In genomic region chr5:30423572-30424244, GRCm38 (mm10) we compare ENCODE assay signal across 8 mouse cellular contexts. TPM values are rescaled to one million over a fixed set of nuclear protein-coding genes. Genes with fewer than 3 reads are reported as not detected.
A peak's percentile ranks its signal among the peaks of the same experiment; 100 is the strongest.
DNase-seq lines count a peak whose midpoint lies in the region; ATAC-seq and TF ChIP-seq lines count a peak whose summit lies in the region.
"Had no signal": no experiment of that assay in that cellular context is flagged by ENCODE, and none has a peak within 500 bp of the region (broad histone marks: within the 10 kb centered on the region; RNA-seq: fewer than 3 reads in every experiment).

No protein-coding gene starts in this region.

- H3K79me2 ChIP-seq in CH12.LX (replicated peaks; ENCODE audit: control insufficient read depth, extremely low read depth, insufficient read depth, poor library complexity, severe bottlenecking): no peaks in the 10 kb centered on the region

- no peak overlapping the region for H3K27ac ChIP-seq in CH12.LX (ENCODE audit: insufficient read depth, low read depth)
- no peak overlapping the region for H3K27ac ChIP-seq in forebrain, embryonic 16.5 days (ENCODE audit: low read length)
- H3K27ac ChIP-seq in intestine, embryonic 16.5 days (ENCODE audit: low read length): no peak overlapping the region

- ATAC-seq in forebrain, embryonic 16.5 days: 0 out of 2 replicates have a peak, but pooled peaks have one; percentile 33
- ATAC-seq in intestine, embryonic 16.5 days: peak; percentile 66

- H3K36me3 ChIP-seq in CH12.LX (replicated peaks in 1 of 2; ENCODE audit: control insufficient read depth in 1 of 2, insufficient read depth in 1 of 2, low read length in 1 of 2): no peaks in the 10 kb centered on the region
- no peaks in the 10 kb centered on the region for H3K36me3 ChIP-seq in forebrain, embryonic 16.5 days (ENCODE audit: control insufficient read depth, insufficient read depth)
- H3K36me3 ChIP-seq in intestine, embryonic 16.5 days (ENCODE audit: control insufficient read depth, insufficient read depth, low read length): no peaks in the 10 kb centered on the region

- H3K9me3 ChIP-seq in CH12.LX (replicated peaks; ENCODE audit: low read length): no peaks in the 10 kb centered on the region
- no peaks in the 10 kb centered on the region for H3K9me3 ChIP-seq in forebrain, embryonic 16.5 days (ENCODE audit: control insufficient read depth, low read length)
- no peaks in the 10 kb centered on the region for H3K9me3 ChIP-seq in intestine, embryonic 16.5 days (ENCODE audit: control insufficient read depth, low read length)

- WGBS in forebrain, embryonic 16.5 days: 36% methylated on average over 8 of the region's 8 CpGs
- WGBS in intestine, embryonic 16.5 days: 22% methylated on average over 8 of the region's 8 CpGs
- 18% methylated on average over 8 of the region's 8 CpGs for WGBS in lung, adult 2 months

- peaks cover 75% of the 10 kb centered on the region for H3K27me3 ChIP-seq in CH12.LX (replicated peaks)
- H3K27me3 ChIP-seq in forebrain, embryonic 16.5 days (replicated peaks; ENCODE audit: control insufficient read depth, insufficient read depth, low read length): no peaks in the 10 kb centered on the region
- H3K27me3 ChIP-seq in intestine, embryonic 16.5 days (replicated peaks; ENCODE audit: control insufficient read depth, insufficient read depth, low read length): no peaks in the 10 kb centered on the region

- no peak overlapping the region for H3K9ac ChIP-seq in CH12.LX (ENCODE audit: insufficient read depth, low read depth)
- no peak overlapping the region for H3K9ac ChIP-seq in forebrain, embryonic 16.5 days (replicated peaks; ENCODE audit: low read depth, low read length)
- H3K9ac ChIP-seq in intestine, embryonic 16.5 days (ENCODE audit: low read depth, low read length): no peak overlapping the region

- H3K4me2 ChIP-seq in CH12.LX (ENCODE audit: insufficient read depth, low read depth, poor library complexity, severe bottlenecking): no peak overlapping the region
- H3K4me2 ChIP-seq in forebrain, embryonic 16.5 days (ENCODE audit: low read length): no peak overlapping the region
- H3K4me2 ChIP-seq in intestine, embryonic 16.5 days (ENCODE audit: low read depth, low read length): no peak overlapping the region

- no peaks in the 10 kb centered on the region for H3K4me1 ChIP-seq in CH12.LX (ENCODE audit: control insufficient read depth in 1 of 2, insufficient read depth in 2 of 2)
- no peaks in the 10 kb centered on the region for H3K4me1 ChIP-seq in forebrain, embryonic 16.5 days (replicated peaks; ENCODE audit: control insufficient read depth, insufficient read depth, low read length)
- peaks cover 5% of the 10 kb centered on the region; the same call in 1 of the 2 replicates for H3K4me1 ChIP-seq in intestine, embryonic 16.5 days (ENCODE audit: control insufficient read depth, insufficient read depth, low read length)
- H3K4me1 ChIP-seq in lung, adult 2 months (ENCODE audit: control insufficient read depth, insufficient read depth, low read length): no peaks in the 10 kb centered on the region

- peak; percentile 82 for TF ChIP-seq RAD21 in CH12.LX (IDR thresholded peaks at IDR 0.05; ENCODE audit: low read depth, low read length)

- in situ Hi-C loops in CH12.LX (cut with MboI; ENCODE audit: low pct_ligation_motif_present, low pct_unique_long_range_greater_than_20kb, low sequenced_read_pairs): loop anchor here (5.0 to 10.0 kb wide), 2 partner anchors 49 to 221 kb away; partner anchors contain the start of gene Slc35f6

- peak; percentile 75 for DNase-seq in 3T3-L1 (ENCODE audit: low read depth, low spot score)
- DNase-seq in CH12.LX (ENCODE audit: extremely low read depth): peak; percentile 57
- peak; percentile 11 for DNase-seq in c-Kit-positive CD71-positive TER-119-positive erythroid progenitor cells, embryonic 14.5 days (ENCODE audit: low spot score)
- peak; percentile 20 for DNase-seq in lung, adult 2 months
- peak; percentile 48 for DNase-seq in right cerebral cortex, postnatal 14 days

- H3K4me3 ChIP-seq in CH12.LX (replicated peaks in 1 of 3; ENCODE audit: low read depth in 2 of 3, low read length in 2 of 3, poor library complexity in 1 of 3): no peak overlapping the region
- no peak overlapping the region for H3K4me3 ChIP-seq in forebrain, embryonic 16.5 days (replicated peaks; ENCODE audit: low read length)
- H3K4me3 ChIP-seq in intestine, embryonic 16.5 days (ENCODE audit: low read length): no peak overlapping the region
- H3K4me3 ChIP-seq in lung, adult 2 months (replicated peaks; ENCODE audit: extremely low read depth, low read depth, low read length): no peak overlapping the region

- dilution Hi-C loops in CH12.LX (cut with MboI; ENCODE audit: extremely low pct_ligation_motif_present, extremely low pct_unique_long_range_greater_than_20kb, low sequenced_read_pairs): no loop called here

- TF ChIP-seq EP300 in CH12.LX (IDR thresholded peaks at IDR 0.05; ENCODE audit: low read length): no peak

- peak; percentile 70 to 94 for TF ChIP-seq CTCF in CH12.LX (conservative IDR thresholded peaks at IDR 0.05 in 1 of 2, IDR thresholded peaks at IDR 0.05 in 1 of 2; ENCODE audit: low read depth in 2 of 2, low read length in 2 of 2)
- TF ChIP-seq CTCF in lung, adult 2 months (IDR thresholded peaks at IDR 0.05; ENCODE audit: insufficient read depth, low read length): peak; percentile 74

- no peak for TF ChIP-seq POLR2A in CH12.LX (IDR thresholded peaks at IDR 0.05; ENCODE audit: low read depth, low read length)
- TF ChIP-seq POLR2A in lung, adult 2 months (IDR thresholded peaks at IDR 0.05; ENCODE audit: borderline replicate concordance, extremely low read depth, low read depth, low read length): no peak

TF ChIP-seq in CH12.LX, 34 proteins besides CTCF, POLR2A, EP300 and RAD21:
- no peak for TF ChIP-seq SIN3A (IDR thresholded peaks at IDR 0.05; ENCODE audit: low read length)
- TF ChIP-seq SMC3 (IDR thresholded peaks at IDR 0.05; ENCODE audit: low read depth, low read length): peak; percentile 92
- no peak for TF ChIP-seq CHD1 (IDR thresholded peaks at IDR 0.05; ENCODE audit: low read depth, low read length)
- no peak for TF ChIP-seq MYC (IDR thresholded peaks at IDR 0.05; ENCODE audit: low read depth, low read length)
- TF ChIP-seq ZC3H11A (IDR thresholded peaks at IDR 0.05; ENCODE audit: low read depth, low read length): peak; percentile 64
TF ChIP-seq in CH12.LX: peak in this region for 2.

RNA-seq across cellular contexts. Expression of gene Otof, which starts 38.0 kb away (rescaled TPM):
- total RNA-seq in CH12.LX (2012; rRNA removed): 0.04 TPM in 2 replicates
- not detected in 2 replicates for total RNA-seq in CH12.LX (2014; rRNA removed)
- polyA plus RNA-seq in CH12.LX (2012; ENCODE audit: insufficient read length, low read depth): 0.07 TPM in 2 replicates
- polyA plus RNA-seq in forebrain, embryonic 16.5 days (2015; fragmentation: Nextera tagmentation; extraction: Ambion mirVana): 1.9 and 4.2 TPM in 2 replicates
- 0.53 and 0.60 TPM in 2 replicates for polyA plus RNA-seq in intestine, embryonic 16.5 days (2015; fragmentation: Nextera tagmentation; extraction: Ambion mirVana)
- 0.26 TPM in 2 replicates for polyA plus RNA-seq in lung, adult 2 months (2012; rRNA removed)

RNA-seq across cellular contexts. Expression of gene 1700001C02Rik, which starts 42.1 kb away (rescaled TPM):
- not detected in 2 replicates for total RNA-seq in CH12.LX (2012; rRNA removed)
- not detected in 2 replicates for total RNA-seq in CH12.LX (2014; rRNA removed)
- polyA plus RNA-seq in CH12.LX (2012; ENCODE audit: insufficient read length, low read depth): not detected in 2 replicates
- 0.71 and 0.94 TPM in 2 replicates for polyA plus RNA-seq in forebrain, embryonic 16.5 days (2015; fragmentation: Nextera tagmentation; extraction: Ambion mirVana)
- not detected in 2 replicates for polyA plus RNA-seq in intestine, embryonic 16.5 days (2015; fragmentation: Nextera tagmentation; extraction: Ambion mirVana)
- polyA plus RNA-seq in lung, adult 2 months (2012; rRNA removed): 24.4 and 25.3 TPM in 2 replicates
- total RNA-seq: left cerebral cortex, postnatal 14 days had no signal

Comparison
In these comparisons a context has a peak if more than half of its experiments do, and no peak if none do; other contexts are left out.
1. DNase-seq: peak in every context shown above with its lines; median percentile 75 in 3T3-L1; 57 in CH12.LX; 48 in right cerebral cortex, postnatal 14 days; 20 in lung, adult 2 months; 11 in c-Kit-positive CD71-positive TER-119-positive erythroid progenitor cells, embryonic 14.5 days.
2. RNA of gene 1700001C02Rik, which starts 42.1 kb away (polyA plus RNA-seq): 24.4 to 25.3 TPM in lung, adult 2 months; 0.71 to 0.94 TPM in forebrain, embryonic 16.5 days, not detected in CH12.LX and not detected in intestine, embryonic 16.5 days; every median in the first group is over 10 times any median in the second.